Mouse (Mus musculus) megakaryocyte, embryonic 14.5 days (primary cell): ENCODE measurements around the gene Eps8. TPM values are rescaled to one million over a fixed set of nuclear protein-coding genes. Genes with fewer than 3 reads are reported as not detected.
"Not testable (repeated sequence)": the region's sequence is repeated elsewhere in the genome, so short reads cannot be mapped to it uniquely, and the experiment has no call there.

Experiments used
- H3K27me3 ChIP-seq: replicated peaks from 2 replicates; pipeline ENCODE3; 2012; ENCODE audit warnings: inconsistent platforms
- H3K36me3 ChIP-seq: replicated peaks from 2 replicates; pipeline ENCODE3; 2012; ENCODE audit warnings: low read length, inconsistent platforms, mixed read lengths
- H3K4me1 ChIP-seq: 2 replicates; pipeline ENCODE4 v1.6.1; 2012; ENCODE audit warnings: inconsistent platforms
- H3K4me3 ChIP-seq: replicated peaks from 2 replicates; pipeline ENCODE3; 2012; ENCODE audit warnings: moderate library complexity, mild to moderate bottlenecking, inconsistent platforms
- H3K9me3 ChIP-seq: 2 replicates; pipeline ENCODE4 v1.6.1; 2012; ENCODE audit warnings: inconsistent platforms
- FLI1 ChIP-seq: IDR thresholded peaks from 2 replicates; pipeline ENCODE4 v1.6.1; 2012; ENCODE audit warnings: low read length, inconsistent platforms, mixed read lengths
- GATA1 ChIP-seq: IDR thresholded peaks from 3 replicates; pipeline ENCODE4 v1.6.1; 2012; ENCODE audit warnings: mixed read lengths, low read length, inconsistent platforms, borderline replicate concordance
- polyA plus RNA-seq: library from polyadenylated mRNA; stranded (reverse); fragments of >175 nt; gene quantifications from 2 replicates; pipeline ENCODE4 v1.2.3, GENCODE M21; 2012; ENCODE audit warnings: low replicate concordance; ENCODE audit not compliant: insufficient read depth

Gene Eps8
- polyA plus RNA-seq, 1 experiment = 0.47 TPM

DNA sequence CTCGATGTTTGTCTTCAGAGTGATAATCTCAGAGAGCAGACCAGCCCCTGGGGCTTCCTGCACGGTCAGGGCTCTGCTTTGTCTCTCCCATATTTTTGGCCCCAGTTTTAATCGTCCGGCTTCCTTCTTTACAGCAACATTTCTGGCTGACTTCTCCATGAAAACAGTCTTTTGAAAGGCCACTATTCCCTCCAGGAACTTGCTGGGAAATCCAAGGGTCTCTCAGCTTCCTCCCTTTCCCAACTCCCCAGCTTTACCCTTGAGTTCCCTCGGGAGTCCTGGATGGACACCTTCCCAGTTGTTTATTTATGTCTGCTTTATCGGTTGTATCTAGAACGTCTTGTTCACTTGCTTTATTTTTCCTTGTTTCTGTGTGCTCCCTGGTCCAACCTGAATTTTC, 197.5 kb downstream of the Eps8 start:
- peaks cover 3% of the 10 kb centered on the region; the same call in 1 of the 2 replicates for H3K4me1 ChIP-seq
- no peak for TF ChIP-seq GATA1
- TF ChIP-seq FLI1 = no peak

DNA sequence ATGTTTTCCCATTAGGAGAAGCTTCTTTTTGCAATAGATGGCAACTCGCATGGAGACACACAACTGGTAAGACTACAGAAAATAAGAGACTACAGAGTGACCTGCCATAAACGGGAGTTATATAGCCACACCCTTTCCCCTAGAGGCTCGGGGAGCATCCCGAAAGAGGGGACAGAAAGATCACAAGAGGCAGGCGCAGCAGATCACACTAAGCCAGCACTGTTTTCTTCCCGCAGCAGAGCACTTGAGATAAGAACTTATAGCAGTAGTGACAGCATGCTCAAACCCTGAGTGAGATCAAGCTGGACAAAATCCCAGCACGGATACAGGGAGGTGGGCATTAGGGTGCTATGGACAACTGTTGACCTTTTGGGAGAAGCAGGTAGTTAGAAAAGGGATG, 198.6 kb downstream of the Eps8 start:
- Histone ChIP-seq H3K27me3 (peaks cover 4% of the 10 kb centered on the region), H3K36me3 (no peaks in the 10 kb centered on the region), H3K4me3 (no peak overlapping the region), H3K4me1 (peaks cover 3% of the 10 kb centered on the region; the same call in 1 of the 2 replicates), H3K9me3 (no peaks in the 10 kb centered on the region)
- TF ChIP-seq FLI1 (no peak), GATA1 (no peak)

More for the DNA sequence above, 197.5 kb downstream of the Eps8 start:
- H3K9me3 ChIP-seq = no peaks in the 10 kb centered on the region
- H3K27me3 ChIP-seq = peaks cover 4% of the 10 kb centered on the region
- H3K4me3 ChIP-seq = no peak overlapping the region
- no peaks in the 10 kb centered on the region for H3K36me3 ChIP-seq

DNA sequence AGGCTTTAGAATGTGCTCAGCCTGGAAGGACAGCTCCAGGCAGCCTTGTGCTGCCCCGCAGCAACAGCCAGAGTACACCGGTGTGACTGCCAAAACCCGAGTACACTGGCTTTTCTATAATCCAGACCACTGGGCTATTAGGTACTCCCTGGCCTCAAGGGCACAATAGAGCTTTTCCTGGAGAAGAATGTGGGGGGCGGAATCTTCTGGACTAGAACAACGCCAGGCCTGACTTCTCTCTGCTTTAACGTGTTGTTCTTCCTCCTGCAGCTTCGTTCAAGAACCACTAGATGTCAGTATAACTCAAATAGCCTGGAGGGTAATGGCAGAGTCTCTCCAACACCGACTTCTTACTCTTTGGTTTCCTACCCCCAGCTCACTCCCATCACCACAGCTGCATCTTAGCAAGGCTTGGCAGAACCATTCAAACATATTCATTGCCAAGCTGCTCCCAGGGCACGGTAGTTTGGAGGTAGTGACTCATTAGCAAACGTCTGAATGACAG, 199.1 kb downstream of the Eps8 start:
- Histone ChIP-seq H3K36me3 (no peaks in the 10 kb centered on the region), H3K27me3 (peaks cover 4% of the 10 kb centered on the region), H3K4me1 (peaks cover 3% of the 10 kb centered on the region; the same call in 1 of the 2 replicates), H3K9me3 (no peaks in the 10 kb centered on the region), H3K4me3 (peak overlapping the region; percentile 67)
- no peak for TF ChIP-seq FLI1

DNA sequence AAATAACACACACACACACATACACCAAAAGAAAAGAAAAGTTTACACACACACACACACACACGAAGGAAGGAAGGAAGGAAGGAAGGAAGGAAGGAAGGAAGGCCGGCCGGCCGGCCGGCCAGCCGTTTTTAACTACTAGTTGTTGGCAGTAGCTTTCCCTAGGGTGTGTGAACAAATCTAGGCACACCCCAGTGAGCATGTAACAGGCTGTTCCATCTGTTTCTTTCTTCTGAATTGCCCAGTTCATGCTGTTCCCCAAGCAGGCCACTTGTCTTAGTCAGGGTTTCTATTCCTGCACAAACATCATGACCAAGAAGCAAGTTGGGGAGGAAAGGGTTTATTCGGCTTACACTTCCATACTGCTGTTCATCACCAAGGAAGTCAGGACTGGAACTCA, 208.6 kb downstream of the Eps8 start:
- not testable (repeated sequence) for H3K27me3 ChIP-seq, H3K4me1 ChIP-seq, H3K9me3 ChIP-seq, H3K4me3 ChIP-seq, H3K36me3 ChIP-seq

DNA sequence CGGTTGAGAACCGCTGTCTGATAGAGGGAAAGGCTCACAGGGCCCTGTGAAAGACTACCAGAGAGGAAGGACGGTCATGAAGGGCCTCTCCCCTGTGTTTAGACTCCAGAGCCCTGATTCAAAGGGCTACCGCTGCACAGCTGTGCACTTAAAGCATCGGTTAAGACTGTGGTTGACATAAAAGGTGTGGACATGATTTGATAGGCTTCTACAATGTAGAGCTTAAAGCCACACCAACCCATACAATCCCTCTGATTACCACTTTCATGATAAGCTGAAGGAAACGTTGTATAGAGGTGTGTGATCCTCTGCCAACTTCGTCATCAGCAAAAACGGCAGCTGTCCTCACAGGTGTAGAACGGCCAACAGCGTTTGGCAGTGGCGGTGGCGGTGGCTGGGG, 211.6 kb downstream of the Eps8 start:
- Histone ChIP-seq H3K4me1 (no peaks in the 10 kb centered on the region), H3K9me3 (no peaks in the 10 kb centered on the region), H3K27me3 (peaks cover 3% of the 10 kb centered on the region), H3K36me3 (no peaks in the 10 kb centered on the region), H3K4me3 (no peak overlapping the region)
- TF ChIP-seq FLI1 = no peak

DNA sequence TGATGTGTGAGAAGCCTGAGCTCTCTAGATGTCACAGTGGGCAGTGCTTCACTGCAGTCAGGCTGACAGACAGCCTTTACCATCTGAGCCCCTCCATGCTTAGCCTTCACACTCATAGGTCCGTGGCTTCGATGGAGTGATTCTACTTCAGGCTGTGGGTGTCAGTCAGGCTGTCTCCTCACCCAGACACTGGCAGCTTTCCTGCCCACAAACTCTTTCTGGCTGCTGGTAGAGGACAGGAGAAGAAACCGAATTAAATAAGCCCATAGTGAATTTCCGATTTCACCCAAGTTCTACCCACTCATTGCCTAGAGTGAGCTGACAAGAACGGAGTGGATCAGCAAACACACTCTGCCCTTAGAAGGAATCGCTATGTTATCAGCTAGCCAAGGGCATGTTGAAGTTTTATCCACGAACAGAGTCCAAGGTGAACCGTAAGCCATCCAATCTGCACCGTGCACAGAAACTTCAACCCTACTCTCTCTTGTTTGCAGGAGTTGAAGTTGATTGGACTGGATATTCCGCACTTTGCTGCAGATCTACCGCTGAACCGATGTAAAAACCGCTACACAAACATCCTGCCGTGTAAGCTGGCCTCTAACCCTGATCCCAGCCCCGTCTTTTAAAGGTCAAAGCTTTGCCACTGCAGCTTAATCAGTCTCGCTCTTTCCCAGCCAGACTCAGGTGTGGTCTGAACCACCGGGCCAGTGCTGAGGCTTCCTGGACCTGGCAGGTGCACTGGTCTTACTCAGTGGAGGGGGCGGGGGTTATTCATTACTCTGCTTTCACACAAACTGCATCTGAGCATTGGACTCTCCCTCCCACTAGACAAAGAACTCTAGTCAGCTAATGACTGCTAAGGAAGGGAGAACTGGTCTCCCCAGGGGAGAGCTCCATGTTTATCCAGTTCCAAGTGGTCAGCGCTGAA, 213.9 kb downstream of the Eps8 start:
- Histone ChIP-seq H3K9me3 (no peaks in the 10 kb centered on the region), H3K4me1 (no peaks in the 10 kb centered on the region), H3K4me3 (no peak overlapping the region), H3K36me3 (no peaks in the 10 kb centered on the region), H3K27me3 (peaks cover 3% of the 10 kb centered on the region)
- no peak for TF ChIP-seq FLI1
- TF ChIP-seq GATA1 = no peak

DNA sequence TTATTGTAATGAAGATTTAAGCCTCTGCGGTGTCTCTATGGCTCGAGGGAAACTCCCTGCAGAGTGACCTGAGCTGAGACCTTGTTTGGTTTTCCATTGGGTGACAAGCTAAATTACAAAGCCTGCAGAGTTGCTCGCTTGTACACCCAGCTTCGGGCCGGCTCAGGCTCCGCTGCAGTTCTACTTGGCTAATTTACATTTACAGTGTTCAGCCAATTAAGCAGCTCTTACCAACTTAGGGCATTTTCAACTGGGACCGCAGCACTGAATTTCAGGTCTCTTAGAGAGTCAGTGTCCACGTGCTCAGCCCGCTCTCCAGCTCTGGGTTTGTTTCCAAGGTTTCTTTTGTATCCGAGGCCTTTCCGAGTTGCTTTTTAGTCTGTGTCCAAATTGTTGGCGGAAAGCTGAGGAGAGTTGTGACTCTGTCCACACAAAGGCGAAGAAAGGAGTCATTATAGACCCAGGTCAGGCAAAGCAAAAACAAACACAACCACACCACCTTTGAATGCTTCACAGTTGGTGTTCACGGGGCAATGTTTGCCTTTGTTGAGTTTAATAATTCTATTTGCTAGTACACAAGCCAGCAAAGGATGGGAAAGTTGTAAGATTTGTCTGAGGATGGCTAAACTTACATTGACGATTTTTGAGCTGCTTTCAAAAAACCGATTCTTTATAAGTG, 216.6 kb downstream of the Eps8 start:
- peaks cover 3% of the 10 kb centered on the region for H3K27me3 ChIP-seq
- TF ChIP-seq GATA1 = no peak
- TF ChIP-seq FLI1 = no peak
- no peaks in the 10 kb centered on the region; the same call in 1 of the 2 replicates for H3K9me3 ChIP-seq
- no peaks in the 10 kb centered on the region for H3K4me1 ChIP-seq
- no peak overlapping the region for H3K4me3 ChIP-seq
- no peaks in the 10 kb centered on the region for H3K36me3 ChIP-seq

DNA sequence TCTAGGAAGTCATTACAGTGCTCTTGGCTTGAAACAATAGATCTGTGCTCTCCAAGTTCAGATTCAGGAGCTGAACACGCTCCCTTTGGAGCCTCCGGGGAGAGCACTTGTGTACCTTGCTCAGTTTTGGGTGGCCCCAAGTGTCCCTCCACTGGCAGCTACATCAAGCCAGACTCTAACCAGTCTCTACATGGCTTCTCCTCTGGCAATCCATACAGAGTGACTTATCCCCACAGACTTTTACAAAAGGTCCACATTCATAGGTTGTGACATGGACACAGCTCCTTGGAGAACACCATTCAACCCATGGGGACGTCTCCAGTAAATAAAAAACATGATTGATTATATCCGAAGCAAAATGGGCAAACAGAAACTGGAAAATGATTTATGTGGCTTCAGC, 217.2 kb downstream of the Eps8 start:
- no peaks in the 10 kb centered on the region for H3K36me3 ChIP-seq
- H3K4me1 ChIP-seq = no peaks in the 10 kb centered on the region
- TF ChIP-seq GATA1 (no peak), FLI1 (no peak)
- H3K4me3 ChIP-seq = no peak overlapping the region
- peaks cover 3% of the 10 kb centered on the region for H3K27me3 ChIP-seq
- no peaks in the 10 kb centered on the region; the same call in 1 of the 2 replicates for H3K9me3 ChIP-seq

- Histone ChIP-seq H3K9me3 (peaks cover 6% of the 10 kb centered on the region), H3K4me3 (no peak overlapping the region), H3K36me3 (no peaks in the 10 kb centered on the region), H3K4me1 (no peaks in the 10 kb centered on the region), H3K27me3 (no peaks in the 10 kb centered on the region)
- TF ChIP-seq GATA1 = no peak
- TF ChIP-seq FLI1 = no peak
Measured at GRCm38 (mm10) chr6:137433521-137434137, 221.0 kb downstream of the Eps8 start.

Other genes with a start within 250 kb of the Eps8 start
- gene Strap, start 80.2 kb upstream of the Eps8 start, polyA plus RNA-seq = 13.1 and 27.2 TPM in 2 replicates
- gene Dera, start 99.7 kb upstream of the Eps8 start, polyA plus RNA-seq = 10.2 and 41.1 TPM in 2 replicates